Mouse (Mus musculus): ENCODE results near the gene Ifnk.

The Ifnk gene

GRCm38 (mm10) chr4:35189794-35190193 lies 37.9 kb downstream of the Ifnk start:
- in situ Hi-C loops (cut with MboI, MseI), result loop anchor here (10.0 kb wide), 1 partner anchor 235 kb away; no protein-coding TSS in a partner anchor

GRCm38 (mm10) chr4:35192725-35193124 lies 40.9 kb downstream of the Ifnk start:
- in situ Hi-C loops (cut with MboI, MseI), result loop anchor here (10.0 kb wide), 1 partner anchor 238 kb away; no protein-coding TSS in a partner anchor

GRCm38 (mm10) chr4:35201700-35202099 lies 49.8 kb downstream of the Ifnk start:
- in situ Hi-C loops (cut with MboI, MseI), result no loop called here

Measured in T-helper 1 cell (primary cell).